Mouse (Mus musculus) neutrophil, adult 5-6 weeks (primary cell): Measurements from ENCODE around the gene Tmem219. TPM values are rescaled to one million over a fixed set of nuclear protein-coding genes. Genes with fewer than 3 reads are reported as not detected.

ENCODE experiments used
- ATAC-seq: fragments of 151-379, 151-347 bp; 2 replicates; pipeline ENCODE4 v1.8.0; 2017; ENCODE audit warnings: mild to moderate bottlenecking, moderate TSS enrichment; ENCODE audit not compliant: insufficient number of reproducible peaks, poor library complexity, low FRiP score, severe bottlenecking; ENCODE audit errors: extremely low read depth
- total RNA-seq: library from RNA; stranded (forward); fragments of 200-1000 nt; gene quantifications from 2 replicates; pipeline ENCODE4 v1.2.3, GENCODE M21; 2017

Tmem219 gene
- total RNA-seq, 1 experiment from 2014 or later: 32.6 TPM

- ATAC-seq: no peak
Observed at GRCm38 (mm10) chr7:126869780-126870519, 52.8 kb downstream of the Tmem219 start.

DNA sequence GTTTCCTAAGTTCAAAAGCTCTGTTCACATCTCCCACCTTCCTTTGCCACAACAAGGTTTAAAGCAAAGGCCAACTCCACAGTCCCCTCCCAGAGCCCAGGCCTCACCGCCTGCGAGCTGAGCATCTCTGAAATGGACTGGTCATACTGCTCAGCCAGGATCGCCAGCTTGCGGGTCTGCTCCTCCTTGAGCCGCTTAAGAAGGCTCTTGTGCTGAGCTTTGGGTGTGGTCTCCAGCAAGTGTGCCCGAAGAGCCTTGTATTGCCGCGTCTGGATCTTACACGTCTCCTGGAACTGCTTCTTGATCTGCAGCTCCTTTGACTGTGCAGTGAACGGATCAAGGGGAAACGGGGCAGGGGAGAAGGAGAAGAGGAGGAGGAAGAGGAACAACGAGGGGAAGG is 54.7 kb downstream of the Tmem219 start:
- no peak for ATAC-seq

GRCm38 (mm10) chr7:126867534-126867933 is 55.2 kb downstream of the Tmem219 start:
- ATAC-seq: no peak

- ATAC-seq: no peak
Observed at GRCm38 (mm10) chr7:126863791-126864190, 58.9 kb downstream of the Tmem219 start.

GRCm38 (mm10) chr7:126862147-126862784 is 60.5 kb downstream of the Tmem219 start, which contains the start of gene Ino80e:
Gene Ino80e (minus strand): TSS chr7:126862377.
- peak; percentile 61 for ATAC-seq

DNA sequence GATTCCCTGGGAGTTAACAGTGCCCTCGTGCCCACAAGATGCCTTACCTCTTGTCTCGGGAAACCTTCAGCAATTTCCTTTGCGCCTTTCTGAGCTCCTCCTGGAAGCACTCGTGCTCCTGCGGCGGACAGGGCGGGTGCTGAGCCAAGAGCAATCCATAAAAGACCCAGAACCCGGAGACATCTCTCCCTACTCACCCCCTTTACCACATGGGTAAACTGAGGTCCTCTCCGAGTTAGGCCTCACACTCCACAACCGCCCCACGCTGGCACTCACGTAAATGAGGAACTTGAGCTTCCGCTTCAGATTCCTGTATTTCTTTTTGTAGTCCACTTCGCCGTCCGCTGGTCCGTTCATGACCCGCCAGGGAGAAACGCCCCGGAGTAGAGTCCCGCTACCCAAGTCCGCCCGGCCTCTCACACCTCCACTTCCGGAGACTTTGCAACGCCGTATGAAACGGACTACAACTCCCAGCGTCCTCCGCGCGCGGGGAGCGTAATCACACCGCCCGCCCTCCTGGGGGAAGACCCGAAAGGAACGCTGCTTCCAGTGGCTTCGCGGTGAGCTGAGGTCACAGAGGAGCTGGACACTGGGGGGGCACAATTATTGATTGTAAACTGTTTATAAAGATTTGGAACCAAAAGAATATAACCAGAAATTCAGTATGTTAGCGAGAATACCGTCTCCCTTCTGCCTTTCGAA is 61.1 kb downstream of the Tmem219 start, which contains the start of gene Hirip3:
Gene Hirip3, plus strand, starts transcription at position 544 of the 702 bp plus-strand sequence.
- peak; percentile 79 for ATAC-seq

DNA sequence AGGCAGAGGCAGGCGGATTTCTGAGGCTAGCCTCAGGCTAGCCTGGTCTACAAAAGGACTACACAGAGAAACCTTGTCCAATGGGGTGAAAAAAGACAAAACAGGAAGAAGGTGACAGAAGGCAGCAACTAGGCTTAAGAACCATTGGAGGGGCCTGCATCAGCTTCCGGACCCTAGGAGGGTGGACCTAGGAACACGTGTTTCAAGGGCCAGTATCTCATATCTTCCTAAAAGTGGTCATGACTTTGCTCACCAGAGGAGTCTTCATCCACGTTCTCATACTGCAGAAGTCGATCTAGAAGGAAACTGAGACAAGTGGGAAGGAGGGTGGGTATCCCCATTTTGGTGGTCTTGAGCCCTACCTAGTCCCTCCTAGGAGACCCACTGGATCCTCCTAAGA is 61.7 kb downstream of the Tmem219 start:
- ATAC-seq: no peak

GRCm38 (mm10) chr7:126856741-126857420 is 65.8 kb downstream of the Tmem219 start:
- ATAC-seq: no peak

DNA sequence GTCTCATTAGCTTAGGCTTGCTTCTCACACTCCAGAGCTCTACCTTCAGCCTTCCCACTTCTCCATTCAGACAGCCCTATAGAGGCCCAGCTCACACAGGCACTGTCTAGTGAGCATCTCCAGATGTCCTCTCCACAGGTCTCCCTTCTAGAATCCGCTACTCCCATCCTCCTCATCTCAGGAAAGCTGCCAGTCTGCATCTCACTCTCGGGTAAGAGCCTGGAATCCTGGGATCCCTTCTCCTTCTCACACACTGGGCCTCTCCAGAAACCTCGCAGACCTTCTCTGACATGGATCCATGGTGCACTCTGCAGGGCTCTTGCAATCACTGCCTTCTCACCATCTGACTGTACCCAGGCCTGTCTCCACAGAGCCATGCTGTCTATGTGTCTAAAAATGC is 67.1 kb downstream of the Tmem219 start:
- no peak for ATAC-seq

- no peak for ATAC-seq
Observed at GRCm38 (mm10) chr7:126853454-126853853, 69.3 kb downstream of the Tmem219 start.

GRCm38 (mm10) chr7:126851192-126851591 is 71.5 kb downstream of the Tmem219 start:
- ATAC-seq: no peak

DNA sequence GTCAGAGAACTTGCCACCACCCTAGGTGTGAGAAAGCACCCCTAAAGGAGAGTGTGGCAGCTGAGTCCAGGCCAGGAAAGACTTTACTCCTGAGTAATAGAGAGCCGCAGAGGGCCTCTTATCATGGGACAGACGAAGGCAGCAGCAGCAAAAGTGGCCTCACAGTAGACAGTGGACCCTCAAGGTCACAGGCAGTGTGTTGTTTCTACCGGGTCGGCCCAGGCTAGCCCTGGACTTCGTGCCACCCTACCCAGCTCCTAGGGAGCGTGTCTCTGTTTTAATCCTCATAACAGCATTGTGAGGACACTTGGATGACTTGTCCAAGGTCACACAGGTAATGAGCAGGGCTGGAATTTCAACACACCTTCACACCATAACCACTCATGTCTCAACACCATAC is 72.6 kb downstream of the Tmem219 start:
- no peak for ATAC-seq

- ATAC-seq: no peak
Observed at GRCm38 (mm10) chr7:126848794-126849193, 73.9 kb downstream of the Tmem219 start.

DNA sequence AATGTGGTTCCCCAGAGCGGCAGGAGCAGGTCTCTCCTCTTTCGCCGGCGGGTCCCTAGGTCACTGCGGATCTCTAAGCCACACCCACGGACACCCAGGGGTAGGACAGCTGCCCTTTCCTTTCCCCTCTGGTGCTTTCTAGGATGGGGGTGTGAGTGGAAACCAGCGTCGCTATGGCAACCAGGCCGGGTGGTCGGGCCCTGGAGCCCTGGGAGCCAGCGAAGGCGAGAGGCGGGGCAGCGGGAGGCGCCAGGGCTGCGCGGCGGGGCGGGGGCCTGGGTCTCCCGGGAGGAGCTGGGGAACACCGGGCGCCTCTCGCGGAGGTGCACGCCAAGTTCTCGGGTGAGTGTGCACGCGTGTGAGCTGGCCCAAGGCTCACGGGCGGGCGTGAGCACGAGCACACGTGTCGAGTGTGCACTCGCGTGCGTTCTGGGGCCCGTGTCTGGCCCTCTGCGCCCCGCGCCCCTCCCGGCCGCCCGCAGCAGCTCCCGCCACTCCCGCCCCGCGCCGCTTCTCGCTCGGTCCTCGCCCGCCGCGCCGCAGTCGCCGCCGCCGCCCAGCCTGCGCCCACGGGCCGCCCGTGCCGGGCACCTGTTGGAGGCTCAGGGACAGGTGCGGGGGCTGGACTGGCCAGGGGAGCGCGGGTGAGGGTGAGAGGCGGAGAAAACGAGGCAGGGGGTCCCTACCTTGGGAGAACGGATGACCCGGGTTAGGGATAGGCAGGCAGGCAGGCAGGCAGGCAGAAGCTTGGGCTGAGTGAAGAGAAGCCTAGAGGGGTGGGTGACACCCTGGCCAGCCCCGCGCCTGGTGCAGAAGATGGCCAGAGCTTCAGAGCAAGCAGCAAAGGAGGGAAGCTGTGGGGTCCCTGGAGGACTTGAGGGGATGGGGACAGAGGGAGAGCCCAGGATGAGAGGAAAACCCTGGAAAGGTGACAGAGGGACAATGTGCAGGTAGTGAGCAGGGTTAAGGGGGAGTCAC is 75.0 kb downstream of the Tmem219 start:
- no peak for ATAC-seq

DNA sequence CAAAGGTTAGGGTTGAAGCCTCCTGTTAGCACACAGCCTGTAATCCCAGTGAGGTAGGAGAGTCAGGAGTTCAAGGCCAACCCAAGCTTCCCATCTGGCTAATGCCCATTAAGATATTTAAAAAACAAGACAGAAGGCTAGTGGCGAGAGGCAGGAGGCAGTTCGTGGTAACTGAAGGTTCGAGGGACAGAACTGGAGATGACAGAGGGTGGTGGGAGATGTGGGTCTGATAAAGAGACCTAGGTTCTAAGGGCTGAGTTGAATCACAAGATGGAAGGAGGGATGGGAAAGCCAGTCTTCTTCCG is 75.6 kb downstream of the Tmem219 start, which contains the start of gene Doc2a:
Gene Doc2a, plus strand, starts transcription at position 301 of the 305 bp plus-strand sequence.
- no peak for ATAC-seq

DNA sequence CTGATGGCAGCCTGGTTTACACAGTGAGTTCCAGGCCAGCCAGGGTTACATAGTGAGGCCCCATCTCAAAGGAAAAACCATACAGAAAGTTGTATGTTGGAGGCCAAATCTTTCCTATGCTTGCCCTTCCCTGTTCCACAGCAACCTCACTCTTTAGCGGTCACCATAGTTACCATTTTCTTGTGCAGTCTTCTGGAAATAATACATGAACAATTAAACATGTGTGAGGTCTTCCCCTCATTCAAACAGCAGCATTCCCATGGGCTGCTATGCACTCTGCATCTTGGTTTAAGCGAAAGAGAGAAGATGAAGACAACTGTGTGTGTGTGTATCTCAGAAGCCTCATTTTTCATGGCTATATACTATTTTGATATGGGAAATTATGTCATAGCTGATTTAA is 77.2 kb downstream of the Tmem219 start:
- no peak for ATAC-seq

GRCm38 (mm10) chr7:126843276-126843675 is 79.4 kb downstream of the Tmem219 start:
- ATAC-seq: no peak
